Mouse (Mus musculus) regulatory T cell (primary cell): ENCODE measurements around the gene Cenpb.
"Not testable (repeated sequence)": the region's sequence is repeated elsewhere in the genome, so short reads cannot be mapped to it uniquely, and the experiment has no call there.

ENCODE experiments used
- in situ Hi-C: fragments of 300-600 bp; cut with MboI, MseI; formaldehyde crosslinking; loops from one replicate; pipeline ENCODE4 v1.15.1; 2025; ENCODE audit warnings: high pct_unique_total_duplicates

Cenpb gene

GRCm38 (mm10) chr2:131179990-131180587, at the start of gene Cenpb:
Gene Cenpb (minus strand): TSS chr2:131180067.
- in situ Hi-C loops: loop anchor here (10.0 to 25.0 kb wide), 3 partner anchors 345 to 1993 kb away; partner anchors contain the start of genes Slc20a1 and Tmem230

DNA sequence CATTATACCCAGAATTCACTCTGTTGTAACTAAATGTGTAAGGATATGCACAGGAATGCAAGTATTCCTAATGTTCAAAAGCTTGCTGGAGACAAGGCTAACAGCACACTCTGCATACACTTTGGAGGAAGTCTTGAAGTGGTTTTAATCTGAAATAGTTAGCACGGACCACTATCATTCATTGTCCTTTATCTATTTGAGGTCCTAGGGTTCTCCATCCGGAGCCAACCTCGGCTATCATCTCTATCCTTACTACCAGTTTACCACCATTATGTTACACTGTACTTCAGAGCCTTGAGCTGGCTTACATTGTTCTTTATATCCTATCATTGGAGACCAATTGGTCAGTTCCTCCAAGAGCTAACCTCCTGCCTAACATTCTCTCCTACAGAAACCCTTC, 47.4 kb upstream of the Cenpb start:
- in situ Hi-C loops: no loop called here

DNA sequence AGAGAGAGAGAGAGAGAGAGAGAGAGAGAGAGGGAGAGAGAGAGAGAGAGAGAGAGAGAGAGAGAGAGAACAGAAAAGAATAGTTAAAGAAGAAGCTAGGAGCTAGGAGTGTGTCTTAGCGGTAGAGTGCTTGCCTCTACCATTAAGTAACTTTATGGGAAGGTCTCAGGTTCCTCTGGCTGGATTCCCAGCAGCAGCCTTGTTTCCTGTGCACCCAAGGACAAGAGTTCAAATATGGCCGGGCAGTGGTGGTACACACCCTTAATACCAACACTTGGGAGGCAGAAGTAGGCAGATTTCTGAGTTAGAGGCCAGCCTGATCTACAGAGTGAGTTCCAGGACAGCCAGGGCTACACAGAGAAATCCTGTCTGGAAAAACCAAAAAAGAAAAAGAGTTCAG, 46.8 kb upstream of the Cenpb start:
- in situ Hi-C loops: not testable (repeated sequence)

DNA sequence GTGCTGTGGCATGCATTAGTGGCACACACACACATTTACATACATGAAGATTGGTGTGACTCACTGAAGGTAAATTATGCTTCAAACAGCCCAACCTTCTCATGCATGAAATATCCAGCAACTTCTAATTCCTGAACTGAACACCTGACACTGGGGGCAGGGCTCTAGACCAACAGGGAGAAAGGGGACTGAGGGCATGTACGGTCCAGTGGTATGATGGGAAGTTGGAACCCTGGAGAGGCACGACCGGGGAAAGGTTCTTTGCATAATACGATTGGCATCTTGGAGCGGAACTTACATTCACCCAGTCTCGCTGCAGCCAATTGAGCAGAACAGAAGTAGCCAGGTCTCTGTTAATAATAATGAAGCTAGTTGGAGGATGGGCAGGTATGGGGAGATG, 45.3 kb upstream of the Cenpb start:
- in situ Hi-C loops: no loop called here

GRCm38 (mm10) chr2:131223569-131223968, 43.7 kb upstream of the Cenpb start:
- in situ Hi-C loops: loop anchor here (5.0 kb wide), 1 partner anchor 34 kb away; no protein-coding TSS in a partner anchor

DNA sequence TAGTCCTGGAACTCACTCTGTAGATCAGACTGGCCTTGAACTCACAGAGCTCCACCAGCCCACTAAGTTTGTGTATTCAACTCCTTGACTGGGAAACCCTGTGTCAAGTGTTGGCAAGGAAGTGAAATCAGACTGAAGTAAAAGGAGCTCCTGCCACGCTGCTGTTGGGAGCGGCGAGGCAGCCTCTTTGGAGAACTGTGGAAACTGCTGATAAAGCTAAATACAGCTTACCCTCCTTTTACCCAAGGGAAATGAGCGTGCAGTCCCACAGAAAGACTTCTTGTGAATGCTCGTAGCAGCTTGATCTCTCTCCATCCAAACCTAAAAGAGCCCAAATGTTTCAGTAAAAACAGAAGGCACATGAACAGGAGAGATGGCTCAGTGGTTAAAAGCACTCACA, 42.7 kb upstream of the Cenpb start:
- in situ Hi-C loops: loop anchor here (5.0 kb wide), 1 partner anchor 35 kb away; no protein-coding TSS in a partner anchor

GRCm38 (mm10) chr2:131221853-131222515, 42.1 kb upstream of the Cenpb start:
- in situ Hi-C loops: loop anchor here (5.0 kb wide), 1 partner anchor 35 kb away; no protein-coding TSS in a partner anchor

DNA sequence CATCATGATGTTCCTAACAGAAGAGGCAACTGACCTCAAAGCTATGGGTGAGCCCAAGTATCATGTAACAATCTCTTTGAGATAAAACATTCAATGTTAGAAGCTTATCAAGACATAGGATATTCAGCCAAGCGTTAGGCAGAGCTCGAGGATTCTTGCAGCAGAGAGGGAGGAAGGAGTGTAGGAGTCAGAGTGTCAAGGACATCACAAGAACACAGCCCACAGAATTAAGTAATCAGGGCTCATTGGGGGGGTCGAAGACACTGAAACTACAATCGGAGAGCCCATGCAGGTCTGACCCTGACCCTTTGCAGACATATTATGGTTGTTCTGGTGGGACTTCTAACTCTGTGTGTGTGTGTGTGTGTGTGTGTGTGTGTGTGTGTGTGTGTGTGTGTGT, 40.2 kb upstream of the Cenpb start:
- in situ Hi-C loops: loop anchor here (5.0 kb wide), 1 partner anchor 37 kb away; no protein-coding TSS in a partner anchor

DNA sequence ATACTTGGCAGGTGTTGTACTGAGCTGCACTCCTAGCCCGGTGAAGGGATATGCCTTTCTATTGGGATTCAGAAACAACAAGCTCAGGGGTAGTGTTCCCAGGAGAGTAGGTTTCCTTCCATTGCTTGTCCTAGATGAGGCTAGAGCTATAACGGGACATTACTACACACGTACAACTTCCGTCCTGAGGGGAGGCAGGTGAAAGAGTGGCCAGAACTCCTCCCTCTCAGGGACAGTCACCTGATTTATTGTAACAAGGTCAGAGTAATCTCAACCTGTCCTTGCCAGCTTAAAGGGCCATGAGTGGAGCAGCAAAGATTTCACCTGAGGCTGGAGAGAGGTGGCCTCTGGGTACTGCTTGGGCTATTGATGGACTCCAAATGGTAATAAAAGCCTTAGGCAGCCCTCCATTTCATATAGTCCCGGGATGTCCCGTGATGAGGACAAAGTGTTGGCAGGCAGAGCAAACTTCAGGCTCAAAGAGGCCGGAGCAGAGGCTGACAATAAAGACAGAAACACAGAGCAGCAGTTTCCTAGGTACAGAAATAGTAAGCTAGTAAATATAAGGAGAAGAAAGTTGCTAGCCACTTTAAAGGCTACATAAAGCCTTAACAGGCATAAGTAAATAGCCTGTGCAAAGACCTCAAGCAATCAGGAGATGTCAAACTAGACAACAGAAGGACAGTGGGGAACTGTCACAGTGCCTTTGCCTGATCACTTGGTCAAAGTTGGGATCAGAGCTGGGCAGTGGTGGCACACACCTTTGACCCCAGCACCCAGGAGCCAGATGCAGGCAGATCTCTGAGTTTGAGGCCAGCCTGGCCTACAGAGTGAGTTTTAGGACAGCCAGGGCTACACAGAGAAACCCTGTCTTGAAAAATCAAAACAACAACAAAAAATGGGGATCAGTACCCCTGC, 36.3 kb upstream of the Cenpb start:
- in situ Hi-C loops: no loop called here

DNA sequence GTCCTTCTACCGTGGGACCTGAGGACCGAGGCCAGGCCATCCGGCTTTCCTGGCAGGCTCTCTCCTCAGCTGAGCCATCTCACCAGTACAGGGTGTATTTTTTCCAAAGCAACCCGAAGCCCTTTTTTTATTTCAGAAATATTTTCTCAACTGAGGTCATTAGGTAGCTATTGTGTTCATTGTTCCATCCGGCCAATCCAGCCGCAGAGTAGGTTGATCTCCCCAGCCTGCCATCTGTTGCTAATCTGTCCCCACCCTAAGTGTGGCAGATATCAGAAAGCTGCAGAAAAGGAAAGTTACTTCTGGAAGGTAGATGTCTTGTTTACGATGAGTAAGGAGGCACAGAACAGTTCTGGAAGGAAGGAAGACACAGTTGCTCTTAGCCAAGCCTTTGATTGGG, 33.9 kb upstream of the Cenpb start:
- in situ Hi-C loops: no loop called here

GRCm38 (mm10) chr2:131211026-131211615, 31.3 kb upstream of the Cenpb start:
- in situ Hi-C loops: no loop called here

GRCm38 (mm10) chr2:131209969-131210792, 30.3 kb upstream of the Cenpb start:
- in situ Hi-C loops: no loop called here

DNA sequence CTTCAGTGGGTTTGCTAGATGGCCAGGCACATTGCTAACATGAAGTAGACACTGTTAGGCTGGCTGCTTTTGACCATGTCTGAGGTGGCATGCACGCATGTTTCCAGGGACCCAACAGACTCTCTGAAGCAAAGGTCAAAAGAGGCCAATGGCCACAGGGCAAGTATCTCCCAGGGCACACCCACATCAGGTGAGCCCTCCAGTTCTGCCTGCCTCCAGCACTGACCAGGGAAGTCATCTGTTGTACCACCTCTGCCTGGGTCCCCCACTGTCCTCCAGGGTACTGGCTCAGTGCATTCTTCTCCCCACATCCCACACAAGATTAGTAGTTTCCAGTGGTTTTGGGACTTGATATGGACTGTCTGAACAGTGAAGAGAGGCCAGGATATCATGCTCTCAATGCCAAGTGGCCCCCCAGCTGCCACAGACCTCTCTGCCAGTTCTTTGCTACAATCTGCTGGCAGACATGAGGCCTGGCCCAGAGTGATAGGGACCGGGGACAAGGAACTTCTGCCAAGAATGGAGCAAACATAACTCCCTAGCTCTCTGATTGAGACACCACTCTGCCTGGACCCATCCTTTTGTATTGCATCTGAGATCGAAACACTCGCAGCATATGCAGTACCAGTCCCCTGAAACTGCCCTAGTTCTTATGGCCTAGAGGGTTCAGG, 29.4 kb upstream of the Cenpb start:
- in situ Hi-C loops: no loop called here

DNA sequence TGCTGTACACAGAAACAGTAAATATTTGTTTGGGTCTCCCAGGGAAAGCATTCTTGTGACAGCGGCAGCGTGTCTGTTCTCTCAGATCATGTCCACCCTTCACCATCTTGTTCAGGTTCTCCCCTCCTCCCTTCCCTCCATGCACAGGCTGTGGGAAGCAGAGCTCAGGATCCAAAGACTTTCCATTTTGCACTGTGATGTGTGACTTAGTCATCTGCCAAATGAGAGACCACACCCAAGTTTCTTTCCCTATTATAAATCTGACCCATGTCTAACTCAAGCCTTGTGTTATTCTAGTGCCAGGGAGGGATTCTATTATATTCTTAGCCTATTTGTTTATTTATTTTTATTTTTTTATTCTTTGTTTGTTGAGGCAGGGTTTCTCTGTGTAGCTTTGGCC, 28.5 kb upstream of the Cenpb start:
- in situ Hi-C loops: no loop called here

DNA sequence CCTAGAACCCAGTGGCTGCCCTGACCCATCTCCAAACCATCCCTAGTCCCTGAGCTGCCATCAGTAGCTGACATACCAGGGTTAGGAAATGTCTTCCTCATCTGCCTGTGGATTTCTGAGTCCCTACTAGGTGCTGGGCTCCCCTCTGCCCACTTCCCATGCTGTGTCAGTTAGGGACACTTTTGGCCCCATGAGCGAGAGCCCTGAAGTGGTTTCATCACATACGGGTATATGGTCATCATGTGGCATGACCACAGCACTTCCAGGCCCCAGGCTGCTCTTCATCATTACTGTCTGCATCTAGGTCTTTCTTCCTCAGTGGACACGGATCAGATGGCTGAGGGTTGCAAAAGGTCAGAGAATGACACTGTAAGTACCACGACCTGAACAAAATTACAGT, 26.9 kb upstream of the Cenpb start, which contains the start of gene Ap5s1:
Gene Ap5s1, plus strand, starts transcription at position 301 of the 400 bp plus-strand sequence.
- in situ Hi-C loops: no loop called here

DNA sequence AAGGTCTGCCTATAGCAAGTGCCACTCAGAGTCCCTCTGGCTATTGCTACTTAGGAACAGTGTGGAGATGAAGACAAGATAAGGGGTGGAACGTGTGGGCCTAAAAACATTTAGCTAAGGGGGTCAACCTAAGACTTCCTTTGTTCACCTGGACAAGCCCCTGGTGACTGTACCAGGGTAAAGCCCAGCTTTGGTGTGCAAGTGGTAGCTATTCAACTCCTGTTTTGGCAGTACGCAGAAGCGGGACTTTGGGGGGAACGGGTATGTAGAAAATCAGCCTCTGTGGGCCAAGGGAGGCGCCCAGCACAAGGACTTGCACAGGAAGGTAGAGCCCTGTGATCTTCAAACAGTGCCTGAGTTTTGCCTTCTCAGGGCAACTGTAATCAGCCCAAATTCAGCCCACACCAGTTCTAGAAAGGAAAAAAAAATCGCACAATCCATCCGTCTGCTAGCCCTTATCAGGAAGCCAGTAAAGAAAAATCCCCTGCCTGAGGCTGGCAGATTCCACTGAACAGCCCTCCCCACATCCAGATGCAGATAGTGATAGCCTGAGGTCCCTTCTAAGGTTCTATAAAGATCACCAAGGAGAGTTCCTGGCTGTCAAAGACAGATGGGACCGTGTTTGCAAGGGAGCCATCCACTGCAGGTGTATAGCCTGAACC, 25.8 kb upstream of the Cenpb start:
- in situ Hi-C loops: no loop called here

DNA sequence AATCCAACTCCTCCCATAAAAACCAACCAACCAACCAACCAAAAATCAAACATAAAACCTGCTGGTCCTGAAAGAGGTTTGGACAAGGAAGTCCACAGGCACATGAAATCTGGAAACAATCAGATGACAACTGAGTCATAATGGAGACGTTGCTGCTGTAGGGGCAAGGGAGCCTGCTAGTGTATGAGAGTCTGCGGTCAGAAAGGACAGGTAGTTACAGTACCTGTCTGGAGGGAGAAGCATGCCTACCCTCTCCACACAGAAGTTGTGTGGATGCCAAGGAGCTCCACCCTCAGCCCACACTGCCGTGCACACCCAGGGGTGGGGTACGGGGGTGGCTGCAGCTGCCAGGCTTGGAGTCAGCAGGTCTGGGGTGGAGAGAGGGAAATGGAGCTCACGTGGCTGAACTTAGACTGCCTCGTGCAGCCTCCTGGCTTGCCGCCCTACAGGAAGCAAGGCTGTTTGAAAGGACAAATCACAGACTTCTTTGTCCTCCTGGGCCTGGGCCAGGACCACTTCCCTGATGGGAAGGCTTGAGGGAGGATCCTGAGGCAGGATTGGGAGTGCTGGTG, 24.6 kb upstream of the Cenpb start:
- in situ Hi-C loops: no loop called here

DNA sequence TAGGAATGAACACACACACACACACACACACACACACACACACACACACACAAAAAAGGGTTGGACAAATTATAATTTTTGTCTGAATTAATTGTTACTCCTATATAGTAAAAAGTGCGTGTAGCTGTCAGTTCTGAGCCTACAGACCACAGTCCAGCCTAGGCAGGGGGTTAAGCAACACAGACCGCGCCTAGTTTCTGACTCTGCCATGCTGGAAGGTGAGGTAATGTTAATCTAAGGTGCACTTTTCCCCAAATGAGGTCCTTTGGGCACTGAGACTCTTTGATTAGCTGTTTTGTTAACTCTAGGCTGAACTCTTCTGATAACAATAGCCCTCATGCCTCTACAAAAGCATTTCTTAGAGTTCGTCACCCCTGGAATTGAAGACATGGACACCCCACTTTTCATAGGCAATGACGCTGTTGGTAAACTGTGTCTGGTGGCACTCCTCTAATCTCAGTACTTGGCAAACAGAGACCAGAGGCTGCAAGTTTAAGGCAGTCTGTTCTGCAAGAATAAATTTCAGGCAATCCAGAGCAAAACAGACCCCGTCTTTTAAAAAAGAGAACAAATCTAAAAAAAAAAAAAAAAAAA, 24.0 kb upstream of the Cenpb start:
- in situ Hi-C loops: no loop called here

GRCm38 (mm10) chr2:131201262-131201661, 21.4 kb upstream of the Cenpb start:
- in situ Hi-C loops: no loop called here
